Mouse (Mus musculus): ENCODE measurements around the gene Tjp1. TPM values are rescaled to one million over a fixed set of nuclear protein-coding genes. Genes with fewer than 3 reads are reported as not detected.

The Tjp1 gene
- polyA plus RNA-seq, 1 experiment from 2014 or later = 15.3 TPM

DNA sequence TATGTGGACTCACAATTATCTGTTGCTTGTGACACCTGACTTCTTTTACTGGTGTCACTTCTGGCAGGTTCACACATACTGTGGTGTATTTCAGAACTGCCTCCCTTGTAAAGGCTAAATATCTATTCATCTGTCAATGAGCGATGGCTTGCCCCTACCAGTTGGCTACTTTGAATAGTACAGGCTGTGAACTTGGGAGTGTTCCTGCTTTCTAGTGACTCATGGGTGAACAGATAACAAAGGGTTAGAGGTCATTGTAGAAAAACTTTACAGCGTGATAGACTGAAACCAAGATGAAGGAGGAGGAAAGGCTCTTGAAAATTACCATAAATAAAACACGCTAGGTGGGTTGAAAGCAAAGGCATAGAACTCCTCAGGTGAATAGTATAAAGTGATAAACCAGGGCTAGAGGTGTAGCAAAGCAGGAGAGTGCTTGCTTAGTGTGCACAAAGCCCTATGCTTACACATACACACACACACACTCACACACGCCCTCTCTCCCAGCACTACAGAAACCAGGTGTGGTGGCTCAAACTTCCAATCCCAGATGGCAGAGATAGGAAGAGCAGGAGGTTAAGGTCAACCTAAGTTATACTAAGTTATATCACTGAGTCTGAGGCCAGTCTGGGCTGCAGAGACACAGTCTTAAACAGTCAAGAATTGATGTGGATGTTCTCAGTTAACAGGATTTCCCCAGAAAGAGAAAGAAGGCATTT is 60.1 kb downstream of the Tjp1 start:
- Histone ChIP-seq H3K9me3 (ENCODE audit: control insufficient read depth, low read length) (no peaks in the 10 kb centered on the region), H3K4me3 (ENCODE audit: control insufficient read depth in 1 of 2, insufficient read depth in 1 of 2, low read depth in 1 of 2, low read length in 2 of 2) (no peak overlapping the region), H3K36me3 (ENCODE audit: control insufficient read depth, insufficient read depth, low read length) (no peaks in the 10 kb centered on the region), H3K9ac (ENCODE audit: low read length) (no peak overlapping the region), H3K27me3 (ENCODE audit: control insufficient read depth, insufficient read depth, low read length) (no peaks in the 10 kb centered on the region), H3K4me2 (ENCODE audit: low read length) (no peak overlapping the region), H3K27ac (replicated peaks in 1 of 2; ENCODE audit: control insufficient read depth in 1 of 2, insufficient read depth in 1 of 2, low read depth in 2 of 2, low read length in 2 of 2) (no peak overlapping the region), H3K4me1 (ENCODE audit: control insufficient read depth in 2 of 2, insufficient read depth in 2 of 2, low read length in 2 of 2) (peaks cover 17% of the 10 kb centered on the region in 2 experiments)
- 60% methylated on average over 4 of the region's 4 CpGs for WGBS
- ATAC-seq (ENCODE audit: insufficient number of reproducible peaks, insufficient read depth, low FRiP score, low read depth) = no peak

DNA sequence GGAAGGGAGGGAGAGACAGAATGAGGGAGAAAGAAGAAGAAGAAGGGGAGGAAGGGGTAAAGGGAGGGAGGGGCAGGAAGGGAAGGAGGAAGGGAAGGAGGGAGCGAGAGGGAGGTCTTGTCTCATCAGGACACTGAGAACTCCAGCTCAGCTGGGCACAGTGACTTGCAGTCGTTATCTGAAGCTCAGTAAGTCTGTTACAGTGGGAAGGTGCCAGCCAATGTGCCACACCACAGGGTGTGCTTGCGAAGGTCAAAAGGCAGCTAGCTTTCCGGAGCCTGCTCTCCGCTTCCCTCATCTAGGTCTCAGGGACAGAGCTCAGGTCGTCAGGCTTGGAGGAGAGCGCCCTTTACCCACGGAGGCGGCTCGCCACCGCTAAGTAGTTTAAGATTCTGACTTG is 61.4 kb downstream of the Tjp1 start:
- Histone ChIP-seq H3K27me3 (ENCODE audit: control insufficient read depth, insufficient read depth, low read length) (no peaks in the 10 kb centered on the region), H3K36me3 (ENCODE audit: control insufficient read depth, insufficient read depth, low read length) (no peaks in the 10 kb centered on the region), H3K4me1 (ENCODE audit: control insufficient read depth in 2 of 2, insufficient read depth in 2 of 2, low read length in 2 of 2) (peaks cover 19% of the 10 kb centered on the region in 2 experiments), H3K4me2 (ENCODE audit: low read length) (no peak overlapping the region), H3K4me3 (ENCODE audit: control insufficient read depth in 1 of 2, insufficient read depth in 1 of 2, low read depth in 1 of 2, low read length in 2 of 2) (no peak overlapping the region), H3K9me3 (ENCODE audit: control insufficient read depth, low read length) (no peaks in the 10 kb centered on the region), H3K27ac (replicated peaks in 1 of 2; ENCODE audit: control insufficient read depth in 1 of 2, insufficient read depth in 1 of 2, low read depth in 2 of 2, low read length in 2 of 2) (no peak overlapping the region), H3K9ac (ENCODE audit: low read length) (no peak overlapping the region)
- no peak for ATAC-seq (ENCODE audit: insufficient number of reproducible peaks, insufficient read depth, low FRiP score, low read depth)
- 32% methylated on average over 11 of the region's 11 CpGs for WGBS

DNA sequence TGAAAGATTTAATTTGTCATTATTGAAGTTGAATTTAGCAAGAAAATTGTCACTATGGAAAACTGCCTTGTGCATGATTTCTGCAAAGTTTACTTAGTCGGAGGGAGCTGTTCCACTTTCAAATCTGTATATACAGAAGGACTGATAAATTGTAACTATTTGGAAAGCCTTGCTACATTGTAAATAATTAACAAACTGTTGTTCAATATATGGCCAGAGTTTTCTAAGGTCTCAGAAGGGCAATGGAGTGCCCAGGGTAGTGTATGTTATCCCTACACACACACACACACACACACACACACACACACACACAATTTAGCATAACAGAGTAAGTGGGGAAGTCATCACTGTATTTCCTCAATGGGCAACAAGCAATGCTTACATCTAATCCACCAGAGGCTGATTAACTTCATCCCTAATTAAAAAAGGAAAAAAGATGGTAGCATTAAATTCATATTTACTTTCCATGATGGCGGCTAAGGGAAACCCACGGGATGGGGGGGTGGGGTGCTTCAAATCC is 63.0 kb downstream of the Tjp1 start:
- Histone ChIP-seq H3K4me1 (ENCODE audit: control insufficient read depth in 2 of 2, insufficient read depth in 2 of 2, low read length in 2 of 2) (peaks cover 15 to 16% of the 10 kb centered on the region in 2 experiments), H3K27ac (replicated peaks in 1 of 2; ENCODE audit: control insufficient read depth in 1 of 2, insufficient read depth in 1 of 2, low read depth in 2 of 2, low read length in 2 of 2) (no peak overlapping the region), H3K4me3 (ENCODE audit: control insufficient read depth in 1 of 2, insufficient read depth in 1 of 2, low read depth in 1 of 2, low read length in 2 of 2) (no peak overlapping the region), H3K36me3 (ENCODE audit: control insufficient read depth, insufficient read depth, low read length) (no peaks in the 10 kb centered on the region), H3K4me2 (ENCODE audit: low read length) (no peak overlapping the region), H3K27me3 (ENCODE audit: control insufficient read depth, insufficient read depth, low read length) (no peaks in the 10 kb centered on the region), H3K9me3 (ENCODE audit: control insufficient read depth, low read length) (no peaks in the 10 kb centered on the region), H3K9ac (ENCODE audit: low read length) (no peak overlapping the region)
- ATAC-seq (ENCODE audit: insufficient number of reproducible peaks, insufficient read depth, low FRiP score, low read depth) = no peak
- 87% methylated on average over 3 of the region's 3 CpGs for WGBS

GRCm38 (mm10) chr7:65463438-65463837 is 64.1 kb downstream of the Tjp1 start:
- Histone ChIP-seq H3K9me3 (ENCODE audit: control insufficient read depth, low read length) (no peaks in the 10 kb centered on the region), H3K9ac (ENCODE audit: low read length) (no peak overlapping the region), H3K4me3 (ENCODE audit: control insufficient read depth in 1 of 2, insufficient read depth in 1 of 2, low read depth in 1 of 2, low read length in 2 of 2) (no peak overlapping the region), H3K4me2 (ENCODE audit: low read length) (no peak overlapping the region), H3K36me3 (ENCODE audit: control insufficient read depth, insufficient read depth, low read length) (no peaks in the 10 kb centered on the region), H3K27me3 (ENCODE audit: control insufficient read depth, insufficient read depth, low read length) (no peaks in the 10 kb centered on the region), H3K27ac (replicated peaks in 1 of 2; ENCODE audit: control insufficient read depth in 1 of 2, insufficient read depth in 1 of 2, low read depth in 2 of 2, low read length in 2 of 2) (no peak overlapping the region), H3K4me1 (ENCODE audit: control insufficient read depth in 2 of 2, insufficient read depth in 2 of 2, low read length in 2 of 2) (peaks cover 17 to 20% of the 10 kb centered on the region in 2 experiments)
- 74% methylated on average over 4 of the region's 4 CpGs for WGBS
- no peak for ATAC-seq (ENCODE audit: insufficient number of reproducible peaks, insufficient read depth, low FRiP score, low read depth)

DNA sequence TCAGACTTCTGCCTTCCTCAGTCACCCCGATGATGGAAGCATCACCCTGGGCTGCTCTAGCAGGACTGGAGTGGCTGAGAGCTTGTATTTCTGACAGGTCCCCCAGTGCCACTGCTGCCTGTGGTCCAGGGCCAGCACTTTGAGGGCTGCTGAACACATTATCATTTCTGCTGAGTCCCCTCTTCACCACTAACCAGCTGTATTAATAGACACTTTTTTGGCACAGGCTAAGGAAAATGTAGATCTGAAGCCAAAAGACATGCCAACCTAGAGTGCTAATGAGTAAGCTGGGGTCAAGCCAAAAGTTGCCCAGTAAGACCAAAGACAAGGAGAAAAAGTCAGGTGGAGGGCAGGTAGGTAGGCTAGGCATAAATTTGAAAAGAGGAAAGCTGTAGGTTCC is 66.2 kb downstream of the Tjp1 start:
- 57% methylated on average over 1 of the region's 1 CpGs for WGBS
- H3K9me3 ChIP-seq (ENCODE audit: control insufficient read depth, low read length) = no peaks in the 10 kb centered on the region
- H3K9ac ChIP-seq (ENCODE audit: low read length) = no peak overlapping the region
- H3K36me3 ChIP-seq (ENCODE audit: control insufficient read depth, insufficient read depth, low read length) = no peaks in the 10 kb centered on the region
- no peaks in the 10 kb centered on the region for H3K27me3 ChIP-seq (ENCODE audit: control insufficient read depth, insufficient read depth, low read length)
- no peak for ATAC-seq (ENCODE audit: insufficient number of reproducible peaks, insufficient read depth, low FRiP score, low read depth)
- H3K4me3 ChIP-seq (ENCODE audit: control insufficient read depth in 1 of 2, insufficient read depth in 1 of 2, low read depth in 1 of 2, low read length in 2 of 2) = no peak overlapping the region
- no peak overlapping the region for H3K4me2 ChIP-seq (ENCODE audit: low read length)
- no peak overlapping the region for H3K27ac ChIP-seq (replicated peaks in 1 of 2; ENCODE audit: control insufficient read depth in 1 of 2, insufficient read depth in 1 of 2, low read depth in 2 of 2, low read length in 2 of 2)
- peaks cover 13 to 15% of the 10 kb centered on the region in 2 experiments for H3K4me1 ChIP-seq (ENCODE audit: control insufficient read depth in 2 of 2, insufficient read depth in 2 of 2, low read length in 2 of 2)

DNA sequence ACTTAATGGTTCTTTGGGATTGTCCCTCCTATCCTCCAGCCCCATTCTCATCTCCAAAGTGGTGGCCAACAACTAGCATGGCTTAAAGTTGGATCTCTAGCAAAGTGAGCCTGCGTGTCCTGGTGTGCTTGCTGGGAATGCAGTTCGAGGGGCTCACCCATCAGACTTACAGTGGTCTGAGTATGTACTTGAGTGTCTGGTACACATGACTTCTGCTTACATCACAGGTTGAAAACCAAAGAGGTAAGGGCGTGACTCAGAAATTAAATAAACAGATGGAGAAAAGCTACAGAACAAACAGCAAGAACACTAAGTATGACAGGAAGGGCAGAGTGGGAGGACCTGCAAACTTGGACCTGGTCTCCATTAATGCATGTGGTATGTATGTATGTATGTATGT is 67.4 kb downstream of the Tjp1 start:
- Histone ChIP-seq H3K36me3 (ENCODE audit: control insufficient read depth, insufficient read depth, low read length) (no peaks in the 10 kb centered on the region), H3K4me2 (ENCODE audit: low read length) (no peak overlapping the region), H3K4me3 (ENCODE audit: control insufficient read depth in 1 of 2, insufficient read depth in 1 of 2, low read depth in 1 of 2, low read length in 2 of 2) (no peak overlapping the region), H3K9ac (ENCODE audit: low read length) (no peak overlapping the region), H3K27ac (replicated peaks in 1 of 2; ENCODE audit: control insufficient read depth in 1 of 2, insufficient read depth in 1 of 2, low read depth in 2 of 2, low read length in 2 of 2) (no peak overlapping the region), H3K9me3 (ENCODE audit: control insufficient read depth, low read length) (no peaks in the 10 kb centered on the region), H3K27me3 (ENCODE audit: control insufficient read depth, insufficient read depth, low read length) (no peaks in the 10 kb centered on the region), H3K4me1 (ENCODE audit: control insufficient read depth in 2 of 2, insufficient read depth in 2 of 2, low read length in 2 of 2) (peaks cover 13 to 21% of the 10 kb centered on the region in 2 experiments)
- no peak for ATAC-seq (ENCODE audit: insufficient number of reproducible peaks, insufficient read depth, low FRiP score, low read depth)
- 86% methylated on average over 3 of the region's 3 CpGs for WGBS

GRCm38 (mm10) chr7:65456031-65456430 is 71.5 kb downstream of the Tjp1 start:
- Histone ChIP-seq H3K27ac (replicated peaks in 1 of 2; ENCODE audit: control insufficient read depth in 1 of 2, insufficient read depth in 1 of 2, low read depth in 2 of 2, low read length in 2 of 2) (no peak overlapping the region), H3K9ac (ENCODE audit: low read length) (no peak overlapping the region), H3K4me3 (ENCODE audit: control insufficient read depth in 1 of 2, insufficient read depth in 1 of 2, low read depth in 1 of 2, low read length in 2 of 2) (no peak overlapping the region), H3K4me2 (ENCODE audit: low read length) (no peak overlapping the region), H3K36me3 (ENCODE audit: control insufficient read depth, insufficient read depth, low read length) (no peaks in the 10 kb centered on the region), H3K27me3 (ENCODE audit: control insufficient read depth, insufficient read depth, low read length) (no peaks in the 10 kb centered on the region), H3K4me1 (ENCODE audit: control insufficient read depth in 2 of 2, insufficient read depth in 2 of 2, low read length in 2 of 2) (peaks cover 9 to 18% of the 10 kb centered on the region in 2 experiments), H3K9me3 (ENCODE audit: control insufficient read depth, low read length) (no peaks in the 10 kb centered on the region)
- no peak for ATAC-seq (ENCODE audit: insufficient number of reproducible peaks, insufficient read depth, low FRiP score, low read depth)
- WGBS = 46% methylated on average over 2 of the region's 2 CpGs

DNA sequence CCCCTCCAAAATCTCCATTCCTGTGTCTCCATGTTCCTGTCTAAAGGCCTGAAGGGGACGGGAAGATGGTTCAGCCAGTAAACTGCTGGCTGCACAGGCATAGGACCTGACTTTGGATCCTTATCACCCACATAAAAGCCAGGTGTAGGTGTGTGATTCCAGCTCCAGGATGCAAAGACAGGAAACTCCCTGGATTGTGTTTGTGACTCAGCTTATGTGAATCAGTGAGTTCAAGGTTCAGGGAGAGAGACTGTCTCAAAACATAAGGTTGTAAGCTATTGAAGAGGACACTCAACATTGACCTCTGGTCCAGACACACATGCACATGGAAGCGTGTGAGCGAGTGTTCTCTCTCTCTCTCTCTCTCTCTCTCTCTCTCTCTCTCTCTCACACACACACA is 72.4 kb downstream of the Tjp1 start:
- Histone ChIP-seq H3K4me3 (ENCODE audit: control insufficient read depth in 1 of 2, insufficient read depth in 1 of 2, low read depth in 1 of 2, low read length in 2 of 2) (no peak overlapping the region), H3K27ac (replicated peaks in 1 of 2; ENCODE audit: control insufficient read depth in 1 of 2, insufficient read depth in 1 of 2, low read depth in 2 of 2, low read length in 2 of 2) (no peak overlapping the region), H3K9ac (ENCODE audit: low read length) (no peak overlapping the region), H3K4me1 (ENCODE audit: control insufficient read depth in 2 of 2, insufficient read depth in 2 of 2, low read length in 2 of 2) (peaks cover 8 to 14% of the 10 kb centered on the region in 2 experiments), H3K9me3 (ENCODE audit: control insufficient read depth, low read length) (no peaks in the 10 kb centered on the region), H3K4me2 (ENCODE audit: low read length) (no peak overlapping the region), H3K27me3 (ENCODE audit: control insufficient read depth, insufficient read depth, low read length) (no peaks in the 10 kb centered on the region), H3K36me3 (ENCODE audit: control insufficient read depth, insufficient read depth, low read length) (no peaks in the 10 kb centered on the region)
- ATAC-seq (ENCODE audit: insufficient number of reproducible peaks, insufficient read depth, low FRiP score, low read depth) = no peak
- WGBS = 78% methylated on average over 3 of the region's 3 CpGs

Data from heart, embryonic 14.5 days (tissue).